Mouse (Mus musculus) layer of hippocampus, postnatal 25 days (tissue): Measurements from ENCODE around the gene Lypd1. TPM values are rescaled to one million over a fixed set of nuclear protein-coding genes. Genes with fewer than 3 reads are reported as not detected.

ENCODE experiments used
- DNase-seq, 2 experiments: peaks; one replicate each; pipeline ENCODE4 v3.0.0; 2022; ENCODE audit warnings: mixed read lengths in 2 of 2, low spot score in 1 of 2; ENCODE audit errors: extremely low spot score in 1 of 2
- total RNA-seq, 2 experiments: library from RNA; stranded (reverse); gene quantifications; 2 replicates each; pipeline ENCODE4 v1.2.3; 2021

Gene Lypd1
- total RNA-seq: 100 to 1,000 TPM in 1 of 2 experiments, 10 to 100 TPM in 1; 97.5 to 112 TPM

DNA sequence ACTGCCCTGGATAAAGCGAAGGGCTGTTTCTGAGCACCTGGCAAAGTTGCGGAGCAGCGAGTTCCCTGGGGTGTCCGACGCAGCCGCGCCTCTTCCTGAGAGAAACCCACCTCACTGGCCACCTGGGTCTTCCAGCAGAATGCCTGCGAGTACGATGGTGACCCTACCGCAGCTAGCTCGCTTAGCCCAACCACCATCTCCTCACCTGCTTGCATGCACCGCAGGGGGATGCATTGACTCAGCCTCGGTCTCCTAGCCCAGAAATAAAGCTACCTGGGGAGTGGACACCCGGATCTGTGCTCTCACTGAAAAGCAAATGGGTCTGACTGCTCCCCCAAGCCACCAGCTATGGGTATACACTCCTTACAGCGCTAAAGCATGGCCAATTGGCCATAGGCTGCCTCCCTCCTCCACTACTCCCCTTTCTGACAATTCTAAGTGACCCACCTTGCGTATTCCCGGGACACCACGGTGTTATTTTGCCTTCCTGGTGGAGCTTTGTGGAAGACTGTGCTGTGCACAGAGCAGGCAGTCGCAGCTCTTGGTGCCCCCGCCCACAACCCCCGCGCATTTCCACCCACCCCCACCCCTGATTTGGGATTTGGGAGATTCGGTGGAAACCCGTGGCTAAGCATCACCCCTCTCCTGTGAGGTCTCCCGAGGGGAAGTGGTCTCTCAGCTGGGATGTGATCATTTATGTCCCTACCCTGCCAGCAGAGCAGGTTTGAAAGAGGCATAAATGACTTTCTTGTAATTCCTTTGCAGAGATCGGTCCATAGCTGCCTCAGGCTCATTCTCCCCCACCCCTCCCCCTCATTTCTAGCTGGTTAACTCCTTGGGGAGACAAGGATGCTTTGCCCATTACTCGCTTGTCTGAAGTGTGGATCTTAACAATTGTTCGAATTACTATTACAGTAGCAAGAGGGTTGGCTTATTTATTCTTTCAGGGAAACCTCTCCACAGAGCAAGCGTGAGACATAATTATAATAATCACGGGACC, at the start of gene Lypd1:
Gene Lypd1 (minus strand): TSS at position 501 of the 1,000 bp plus-strand sequence.
- peak; percentile 7 to 12 for DNase-seq

DNA sequence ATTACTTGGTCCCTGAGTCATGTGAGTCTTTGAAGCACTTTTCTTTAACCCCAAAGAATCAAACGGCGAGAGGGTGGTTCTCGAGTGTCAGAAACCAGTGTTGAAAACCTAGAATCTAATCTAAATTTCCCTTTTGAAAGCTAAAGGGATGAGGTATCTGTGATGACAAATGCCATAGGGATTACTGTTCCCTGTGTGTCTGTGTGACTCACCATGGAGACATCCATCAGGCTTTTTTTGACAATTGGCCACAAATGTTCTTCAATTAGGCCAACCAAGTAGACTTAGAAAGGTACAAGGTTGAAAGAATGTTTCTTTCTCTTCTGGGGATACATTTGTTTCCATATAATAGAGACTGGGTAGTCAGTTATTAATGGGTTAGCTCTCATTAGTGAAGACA, 38.1 kb upstream of the Lypd1 start:
- DNase-seq: no peak

DNA sequence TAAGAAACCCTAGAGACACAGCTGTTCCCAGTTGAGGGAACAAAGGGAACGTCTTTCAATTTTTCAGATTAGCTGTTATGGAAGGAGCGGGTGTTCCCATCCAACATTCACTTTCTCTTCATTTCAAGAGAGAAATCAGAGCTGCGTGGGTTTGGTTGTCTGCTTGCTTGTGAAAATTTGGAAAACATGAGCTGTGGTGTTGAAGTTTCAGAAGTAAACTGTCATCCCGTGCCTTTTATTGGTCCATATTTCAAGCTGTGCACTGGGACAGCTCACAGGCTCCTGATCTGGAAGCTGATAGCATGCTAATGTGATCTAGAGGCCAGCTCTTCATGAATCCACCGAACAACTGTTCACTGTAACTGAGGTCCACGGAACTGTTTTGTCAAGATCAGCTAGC, 36.2 kb upstream of the Lypd1 start:
- no peak for DNase-seq

DNA sequence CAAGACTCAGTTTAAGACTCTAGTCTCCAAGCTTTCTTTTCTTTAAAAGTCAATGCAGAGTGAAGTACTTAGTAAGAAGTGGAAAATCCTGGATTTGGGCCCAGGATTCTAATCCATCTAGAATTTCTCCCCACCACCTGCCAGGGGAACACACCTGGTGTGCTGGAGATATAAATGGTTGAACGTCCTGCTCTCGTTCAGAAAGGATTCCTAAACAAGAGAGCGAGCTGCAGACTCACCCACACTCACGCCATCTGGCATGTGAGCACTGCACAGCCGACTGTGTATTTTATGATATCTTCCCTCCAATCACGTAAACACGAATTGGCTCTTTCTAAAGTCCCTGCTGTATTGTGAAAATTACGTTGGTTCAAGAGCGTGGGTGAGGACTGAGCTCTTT, 32.2 kb upstream of the Lypd1 start:
- peak; percentile 25 to 27 for DNase-seq

DNA sequence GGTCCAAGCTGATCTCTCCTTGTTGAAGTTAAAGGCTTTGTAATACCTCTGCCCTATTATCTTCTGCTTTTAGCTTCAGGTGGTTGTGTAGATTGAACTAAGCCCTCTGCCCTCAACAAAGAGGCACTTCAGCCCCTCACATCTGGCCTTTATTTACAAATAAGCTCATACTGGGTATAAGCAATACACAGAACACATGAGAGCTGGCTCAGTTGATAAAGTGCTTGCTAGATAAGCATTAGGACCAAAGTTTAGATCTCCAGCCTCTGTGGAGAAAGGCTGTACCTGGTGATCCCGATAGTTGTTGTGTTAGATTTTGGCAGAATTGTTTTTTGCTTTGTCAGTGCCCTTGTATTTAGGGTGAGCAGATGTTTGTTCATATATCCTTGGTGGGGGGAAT, 30.4 kb upstream of the Lypd1 start:
- no peak for DNase-seq

DNA sequence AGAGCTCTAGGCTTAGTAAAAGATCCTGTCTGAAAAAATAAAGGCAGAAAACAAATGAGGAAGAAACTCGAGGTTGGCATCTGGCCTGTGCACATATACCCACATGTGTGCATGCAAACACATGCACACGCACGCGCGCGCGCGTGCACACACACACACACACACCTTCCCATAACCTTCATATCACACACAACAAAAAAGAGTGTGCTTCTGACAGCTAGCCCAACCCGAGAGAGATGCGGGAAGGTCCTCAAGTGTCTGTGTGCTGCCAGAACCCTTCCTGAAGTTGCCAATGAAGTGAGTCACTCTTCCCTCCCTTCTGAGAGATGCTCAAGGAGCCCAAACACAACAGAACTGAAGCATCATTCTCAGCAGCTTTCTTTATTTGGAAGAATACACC, 12.6 kb upstream of the Lypd1 start:
- no peak for DNase-seq

DNA sequence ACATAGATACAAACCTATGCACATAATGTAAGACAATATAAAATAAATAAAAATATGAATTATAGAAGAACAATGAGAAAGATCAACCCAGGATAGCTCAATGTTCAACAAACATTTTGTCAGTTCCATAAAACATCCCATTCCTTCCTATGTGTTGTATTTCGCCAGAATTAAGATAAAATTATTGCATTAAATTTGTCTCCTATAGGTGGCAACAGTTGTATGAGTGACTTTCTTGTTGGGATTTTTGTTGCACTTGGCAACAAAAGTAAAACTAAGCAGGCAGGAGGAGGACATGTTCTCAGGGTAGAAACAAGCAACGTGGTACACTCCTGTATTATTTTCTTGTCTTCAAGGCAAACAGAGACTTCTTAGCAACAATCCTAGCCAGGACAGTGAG, 10.2 kb upstream of the Lypd1 start:
- DNase-seq: no peak

DNA sequence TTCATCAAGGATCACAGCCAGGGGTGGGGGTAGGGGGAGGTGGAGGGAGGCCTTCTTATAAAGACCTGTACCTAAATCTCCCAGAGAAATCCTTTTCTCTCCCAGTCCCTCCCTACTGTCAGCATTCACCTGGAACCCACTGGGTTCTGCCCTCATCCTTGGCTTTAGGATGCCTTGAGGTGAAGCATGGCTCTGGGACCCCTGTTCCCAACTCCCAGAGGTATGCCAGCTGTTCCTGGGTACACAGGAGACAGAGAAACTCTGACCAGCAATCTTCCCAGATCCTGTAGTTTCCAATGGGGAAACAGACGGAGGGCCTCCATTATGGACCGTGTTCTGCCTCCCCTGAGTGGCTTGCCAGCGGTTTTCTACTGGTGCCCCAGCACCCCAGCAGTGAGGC, 7.8 kb upstream of the Lypd1 start:
- DNase-seq: no peak

DNA sequence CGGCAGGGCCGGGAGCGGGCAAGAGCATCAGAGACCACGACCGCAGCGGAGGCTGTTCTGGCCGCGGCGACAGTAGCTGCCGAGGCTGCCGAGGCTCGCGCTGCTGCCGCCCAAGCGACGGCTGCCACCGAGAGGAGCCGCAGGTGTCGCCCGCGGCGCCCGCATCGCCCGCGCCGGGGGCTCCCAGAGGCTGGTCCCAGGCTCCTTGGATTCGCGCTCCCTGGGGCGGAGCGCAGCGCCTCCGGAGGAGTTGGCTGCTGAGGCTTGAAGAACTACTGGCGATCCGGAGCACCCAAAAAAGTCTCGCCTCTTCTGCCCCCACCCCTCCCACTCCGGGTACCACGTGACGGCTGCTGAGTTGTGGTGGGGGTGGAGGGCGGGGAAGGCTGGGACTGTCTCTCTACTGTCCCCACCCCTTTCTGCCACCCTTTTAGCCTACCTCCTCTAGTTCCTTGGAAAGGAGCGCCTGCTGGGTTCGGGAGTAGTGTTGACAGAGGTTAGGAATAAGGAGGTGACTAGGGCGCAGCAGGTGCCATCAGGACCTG, 928 bp downstream of the Lypd1 start:
- peak; percentile 37 to 46 for DNase-seq

DNA sequence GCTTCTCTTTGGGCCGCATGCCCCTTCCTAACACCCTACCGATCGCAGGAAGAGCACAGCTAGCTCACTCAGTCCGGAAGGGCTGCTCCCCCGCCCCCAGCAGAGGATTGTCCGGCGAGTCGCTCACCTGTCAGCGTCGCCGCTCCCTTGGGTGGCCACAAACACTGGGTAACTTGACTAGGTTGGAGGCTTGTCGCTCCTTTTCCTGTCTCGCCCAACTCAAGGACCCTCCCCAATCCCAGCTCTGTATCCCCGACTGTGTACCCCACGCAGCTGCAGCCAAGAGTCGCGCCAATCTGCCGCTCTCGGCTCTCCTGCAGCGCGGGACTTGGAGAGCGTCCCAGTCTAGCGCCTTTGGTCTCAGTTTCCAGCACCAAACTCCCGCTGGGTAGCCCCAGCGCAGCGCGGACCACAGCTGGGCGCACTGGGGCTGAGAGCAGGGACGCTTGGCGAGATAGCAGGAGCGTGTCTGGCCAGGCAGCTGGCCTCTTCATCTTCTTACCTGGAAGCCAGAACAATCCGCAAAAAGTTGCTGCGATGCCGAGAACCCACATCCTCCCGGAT, 1.5 kb downstream of the Lypd1 start:
- DNase-seq: peak; percentile 45 to 57

DNA sequence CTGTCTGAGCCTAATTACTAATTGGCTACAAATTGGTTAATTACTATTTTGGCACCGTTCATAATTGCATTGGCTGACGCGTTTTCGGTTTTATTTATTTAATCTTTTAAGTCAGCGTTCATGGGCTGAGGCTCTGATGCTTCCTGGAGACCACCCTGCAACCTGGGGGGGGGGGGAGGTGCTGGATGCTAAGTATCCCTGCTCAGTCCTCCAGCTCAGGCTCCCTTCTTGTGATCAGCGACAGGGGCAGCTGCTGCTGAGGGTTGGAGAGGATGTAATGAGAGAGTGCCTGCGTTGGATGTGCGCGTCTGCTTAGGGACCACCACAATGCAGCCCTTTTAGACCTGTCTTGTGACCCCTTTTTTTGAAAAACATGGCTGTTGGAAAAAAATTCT, 2.0 kb downstream of the Lypd1 start:
- no peak for DNase-seq

DNA sequence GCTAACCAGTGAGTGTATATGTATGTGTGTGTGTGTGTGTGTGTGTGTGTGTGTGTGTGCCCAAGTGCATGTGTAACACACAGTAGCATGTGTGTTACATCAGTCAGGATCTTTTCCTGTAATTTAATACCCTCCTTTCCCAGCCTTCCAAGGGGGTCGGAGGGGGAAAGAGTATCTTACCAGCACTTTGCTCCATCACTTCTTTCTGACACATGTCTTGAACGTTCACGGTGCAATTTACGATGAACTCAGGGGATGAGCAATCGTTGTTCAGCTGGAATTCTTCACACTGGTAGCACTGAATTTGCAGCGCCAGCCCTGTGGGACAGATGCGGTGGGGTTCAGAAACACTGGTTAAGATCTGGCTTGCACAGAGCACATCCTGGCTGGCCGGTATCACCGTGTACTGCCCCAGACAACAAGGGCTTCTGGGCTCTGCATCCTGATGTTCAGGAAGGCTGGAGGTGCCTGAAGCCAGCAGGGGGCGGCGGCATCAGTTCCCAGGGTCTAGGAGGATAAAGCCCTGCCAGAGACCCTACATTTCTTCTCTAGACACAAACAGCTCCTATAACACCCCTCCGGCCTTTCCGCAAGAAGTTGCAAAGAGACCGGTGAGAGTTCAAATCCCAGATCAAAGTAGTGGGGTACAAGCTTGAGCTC, 2.6 kb downstream of the Lypd1 start:
- peak; percentile 19 to 29 for DNase-seq

DNA sequence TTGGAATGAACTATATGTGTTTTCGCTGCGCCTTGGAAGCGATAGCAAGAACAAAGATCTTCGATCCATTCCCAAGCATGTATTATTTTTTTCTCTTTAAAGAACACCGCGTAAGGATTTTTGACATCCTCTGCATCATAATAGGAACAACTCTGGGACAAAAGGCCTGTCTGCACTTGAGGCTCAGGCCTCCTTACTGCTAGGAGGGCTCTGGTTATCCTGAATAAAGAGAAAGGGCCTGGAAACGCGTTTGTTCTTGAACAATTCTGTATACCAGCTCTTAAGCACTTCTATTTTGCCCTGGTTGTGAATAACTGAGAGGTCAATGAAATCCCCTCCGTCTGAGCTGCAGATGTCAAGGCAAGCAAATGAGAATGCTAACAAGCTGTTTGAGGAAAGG, 19.7 kb downstream of the Lypd1 start:
- DNase-seq: no peak

DNA sequence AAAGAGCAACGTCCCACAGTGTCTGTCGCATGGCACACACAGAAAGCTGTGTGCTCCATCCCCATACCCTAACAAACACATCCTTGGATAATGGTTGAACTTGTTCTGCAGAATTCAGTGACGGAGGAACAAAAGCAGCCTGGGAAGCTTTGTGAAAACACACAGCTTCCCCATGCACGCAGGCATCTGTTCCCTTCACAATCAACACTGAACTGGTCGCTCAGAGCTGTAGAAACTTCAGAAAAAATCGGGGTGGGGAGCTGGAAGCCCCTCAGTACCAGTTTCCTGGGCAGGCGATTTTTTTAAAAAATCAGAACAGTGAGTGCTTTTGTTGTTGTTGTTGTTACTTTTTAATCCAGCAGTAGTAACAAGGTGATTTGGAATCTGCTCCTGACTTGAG, 42.8 kb downstream of the Lypd1 start:
- DNase-seq: no peak

DNA sequence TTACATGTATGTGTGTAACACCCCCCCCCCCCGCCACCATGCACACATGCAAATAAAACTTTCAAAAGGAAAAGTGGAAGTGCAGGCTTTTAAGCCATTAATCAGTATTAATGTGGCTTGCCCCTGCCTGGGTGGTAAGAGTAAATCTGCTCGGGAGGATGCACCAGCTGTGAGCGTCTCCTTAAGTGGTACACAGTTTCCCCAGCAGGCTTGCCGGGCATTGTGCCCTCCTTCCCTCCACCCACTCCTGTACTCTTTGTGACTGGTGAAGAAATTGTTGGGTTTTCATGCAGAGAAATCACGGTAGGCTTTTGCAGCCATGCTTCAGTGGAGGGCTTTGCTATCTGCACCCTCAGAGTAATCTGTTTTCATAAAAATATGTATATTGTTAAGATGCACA, 54.3 kb downstream of the Lypd1 start:
- DNase-seq: no peak

DNA sequence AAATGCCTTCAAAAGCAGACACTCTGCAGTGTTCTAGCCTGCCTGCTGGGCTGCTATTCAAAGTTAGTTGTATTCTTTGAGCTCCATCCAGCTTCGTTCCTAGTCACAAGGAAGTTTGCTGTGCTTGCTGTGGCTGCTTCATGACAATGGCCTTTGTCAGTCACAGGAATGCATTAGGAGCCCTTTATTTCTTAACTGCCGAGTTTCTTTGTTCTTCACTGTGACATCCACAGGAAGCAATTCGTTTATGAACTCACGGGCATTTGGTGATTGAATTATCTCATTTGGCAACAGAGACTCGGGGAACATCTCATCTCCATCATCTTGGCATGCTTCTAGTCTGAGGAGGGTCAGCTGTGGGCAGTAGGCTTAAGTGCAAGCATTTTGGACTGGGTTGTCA, 58.3 kb downstream of the Lypd1 start:
- DNase-seq: no peak

DNA sequence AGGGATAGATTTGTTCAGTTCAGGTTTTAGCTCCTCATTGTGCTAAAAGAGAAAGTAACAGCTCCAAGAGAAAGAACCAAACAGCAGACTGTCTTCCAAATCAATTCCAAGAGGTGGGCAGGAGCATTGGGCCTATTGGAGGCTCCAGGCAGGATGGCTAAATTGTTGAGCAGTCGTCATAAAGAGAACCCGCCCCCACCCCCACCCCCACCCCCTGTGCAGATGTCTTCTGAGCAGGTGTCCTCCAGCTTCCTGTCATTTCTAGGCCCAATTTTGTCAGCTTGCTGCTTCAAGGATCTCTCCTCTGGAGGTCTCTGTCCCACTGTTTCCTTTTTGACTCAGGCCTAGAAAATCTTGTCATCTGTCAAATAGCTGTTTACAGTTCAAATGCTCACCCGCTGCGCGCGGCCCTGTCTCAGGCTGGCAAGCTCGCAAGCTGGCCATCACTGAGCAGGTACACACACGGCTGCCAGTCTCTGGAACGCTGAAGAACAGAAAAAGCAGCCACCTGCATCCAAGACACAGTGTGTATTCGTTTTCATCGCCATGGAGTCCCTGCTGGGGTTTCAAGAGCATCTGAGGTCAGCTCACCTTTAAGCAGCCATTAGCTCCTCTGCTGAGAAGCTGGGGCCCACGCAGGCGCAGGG, 73.0 kb downstream of the Lypd1 start:
- DNase-seq: no peak

DNA sequence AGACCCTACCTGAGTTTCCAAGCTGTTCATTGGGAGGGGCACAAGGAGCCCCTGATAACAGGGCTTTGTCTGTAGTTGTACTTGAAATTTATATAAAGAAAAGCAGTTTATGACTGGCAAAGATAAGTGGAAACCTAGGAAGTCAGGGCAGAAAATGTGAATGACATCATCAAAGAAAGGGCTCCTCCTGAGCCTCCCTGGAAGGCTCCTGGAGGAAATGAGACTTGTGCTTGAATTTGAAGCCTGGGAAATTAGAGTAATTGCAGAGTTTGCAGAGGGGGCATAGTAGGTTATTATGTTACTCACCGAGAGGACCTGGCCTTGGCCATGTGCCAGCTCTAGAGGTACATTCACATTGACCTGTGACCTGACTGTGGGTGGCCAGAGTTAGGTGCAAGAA, 75.4 kb downstream of the Lypd1 start:
- no peak for DNase-seq

DNA sequence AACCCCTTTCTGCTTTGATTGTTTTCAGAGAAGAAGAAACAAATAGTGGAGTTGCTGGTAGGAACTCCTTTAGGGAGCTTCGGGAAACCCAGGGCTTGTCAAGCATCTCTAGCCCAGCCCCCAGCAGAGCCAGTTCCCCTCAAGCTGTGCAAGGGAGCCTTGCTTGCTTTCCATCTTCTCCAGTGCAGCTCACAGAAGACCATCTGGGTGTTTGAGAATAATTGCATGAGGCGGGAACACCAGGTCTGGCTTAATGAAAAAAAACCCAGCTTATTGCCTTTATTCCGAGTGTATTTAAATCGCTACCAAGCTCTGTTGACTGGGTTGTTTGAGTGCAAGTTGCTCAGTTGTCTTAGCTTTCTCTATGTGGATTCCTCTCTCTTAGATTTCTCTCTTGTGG, 89.3 kb downstream of the Lypd1 start:
- no peak for DNase-seq

DNA sequence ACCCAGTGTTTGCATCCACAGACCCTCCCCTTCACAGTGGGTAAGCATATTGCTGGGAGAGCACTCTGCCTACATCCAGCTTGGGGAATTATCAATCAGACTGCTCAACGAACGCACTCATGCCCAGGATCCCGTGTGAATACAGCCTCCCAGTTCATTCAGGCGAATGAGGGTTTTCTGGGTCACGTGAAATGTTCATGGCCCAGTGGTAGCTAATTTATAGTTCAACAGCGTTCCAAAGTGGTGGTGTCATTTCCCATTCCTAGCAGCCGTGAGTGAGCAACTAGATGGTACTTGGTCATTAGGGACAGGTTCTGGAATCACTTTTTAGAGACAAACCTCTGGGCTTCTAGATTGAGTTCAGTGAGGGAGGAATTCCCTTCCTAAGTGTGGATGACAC, 91.8 kb downstream of the Lypd1 start:
- no peak for DNase-seq
